Mouse (Mus musculus): ENCODE data around the gene St7.
A peak's percentile ranks its signal among the peaks of the same experiment; 100 is the strongest.
"Not testable (repeated sequence)": the region's sequence is repeated elsewhere in the genome, so short reads cannot be mapped to it uniquely, and the experiment has no call there.

St7 gene

DNA sequence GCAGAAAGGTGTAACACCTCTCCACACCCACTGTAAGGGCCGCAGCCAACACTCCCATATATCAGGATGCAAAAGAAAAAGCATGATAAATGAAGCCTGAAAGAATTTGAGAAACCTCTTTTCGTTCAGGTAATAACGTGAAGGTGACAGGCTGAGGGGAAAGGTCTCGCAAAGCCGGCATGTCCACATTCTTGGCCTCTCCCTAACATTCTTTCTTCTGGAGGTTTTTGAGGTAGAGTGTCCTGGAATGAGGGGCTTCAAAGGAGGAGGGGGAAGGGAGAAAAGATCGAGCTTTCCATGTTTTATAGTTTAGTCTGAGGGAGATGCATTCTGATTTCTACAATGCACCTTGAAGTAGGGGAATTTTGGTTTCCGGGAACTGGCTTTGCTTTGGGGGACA, at the start of gene St7:
Gene St7 (plus strand): TSS at position 287 of the 400 bp plus-strand sequence.
- DNase-seq: no peak

DNA sequence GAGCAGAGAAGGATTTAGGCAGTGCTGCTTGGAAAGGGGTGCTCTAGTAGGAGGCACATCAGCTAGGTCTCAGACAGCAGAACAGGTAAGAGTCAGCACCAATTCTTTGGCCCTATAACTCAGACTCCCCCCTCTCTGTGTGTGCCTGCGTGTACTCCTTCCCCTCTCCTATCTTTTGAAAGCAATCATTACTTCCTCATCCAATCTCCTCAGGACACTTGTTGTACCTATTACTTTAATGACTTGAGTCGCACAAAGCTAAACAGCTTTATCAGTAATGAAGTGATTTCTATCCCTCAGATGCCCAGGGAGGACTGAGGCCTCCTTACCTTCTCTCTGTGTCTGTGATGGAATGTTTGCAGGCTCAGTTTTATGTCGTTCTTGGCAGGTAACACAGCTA, 46.6 kb upstream of the St7 start:
- DNase-seq: no peak

DNA sequence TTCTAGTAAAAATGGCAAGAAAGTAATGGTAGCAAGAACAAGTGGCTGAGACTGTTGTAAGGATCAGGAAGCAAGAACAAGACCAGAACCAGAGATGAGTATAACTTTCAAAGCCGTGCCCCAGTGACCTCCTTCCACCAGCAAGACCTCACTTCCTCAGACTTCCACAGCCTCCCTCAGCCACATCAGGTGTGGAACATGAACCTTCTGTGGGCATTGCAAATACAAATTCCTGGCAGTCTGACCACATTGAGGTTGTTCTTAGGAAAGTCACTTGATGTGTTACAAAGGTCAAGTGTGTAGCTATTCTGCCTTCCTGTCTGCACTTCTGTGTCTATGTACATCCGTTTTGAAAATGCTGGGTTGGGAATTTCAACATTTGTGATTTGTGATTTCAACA, 40.6 kb upstream of the St7 start:
- DNase-seq: no peak

DNA sequence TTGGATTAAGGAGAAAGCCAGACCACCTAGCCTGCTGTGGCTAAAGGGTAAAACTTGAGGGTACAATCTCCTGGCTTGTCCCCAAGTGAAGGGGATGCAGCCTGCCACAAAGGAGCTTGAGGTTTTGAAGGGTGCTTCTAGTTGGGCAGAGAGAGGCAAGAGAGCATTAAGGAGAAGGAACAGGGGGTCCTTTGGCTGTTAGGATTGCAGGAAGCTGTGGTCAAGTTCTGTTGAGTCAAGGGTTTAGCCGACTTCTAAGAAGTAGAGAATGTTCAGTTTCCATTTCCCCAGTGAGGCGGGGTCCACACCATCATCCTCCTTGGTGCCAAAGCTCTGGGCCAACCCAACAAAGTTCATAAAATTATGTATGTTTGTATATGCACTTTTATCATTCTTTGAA, 37.7 kb upstream of the St7 start:
- no peak for DNase-seq

DNA sequence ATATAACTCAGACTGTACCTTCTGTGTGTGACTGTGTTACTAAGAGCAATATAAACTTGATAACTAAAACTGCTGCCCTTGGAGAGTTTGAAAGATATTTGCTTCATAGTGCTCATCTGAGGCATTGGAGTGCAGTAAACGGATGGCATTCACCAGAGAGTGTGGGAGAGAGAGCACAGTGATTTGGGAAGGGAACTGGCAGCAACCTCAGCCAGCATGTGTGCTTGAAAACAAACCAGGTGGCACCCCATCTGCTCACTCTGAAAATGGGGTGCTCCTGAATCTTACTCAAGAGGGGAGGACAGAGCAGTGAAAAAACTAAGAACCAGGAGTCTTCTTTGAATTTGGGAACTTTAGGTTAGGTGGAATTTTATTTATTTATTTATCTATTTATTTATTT, 35.4 kb upstream of the St7 start:
- DNase-seq: no peak

DNA sequence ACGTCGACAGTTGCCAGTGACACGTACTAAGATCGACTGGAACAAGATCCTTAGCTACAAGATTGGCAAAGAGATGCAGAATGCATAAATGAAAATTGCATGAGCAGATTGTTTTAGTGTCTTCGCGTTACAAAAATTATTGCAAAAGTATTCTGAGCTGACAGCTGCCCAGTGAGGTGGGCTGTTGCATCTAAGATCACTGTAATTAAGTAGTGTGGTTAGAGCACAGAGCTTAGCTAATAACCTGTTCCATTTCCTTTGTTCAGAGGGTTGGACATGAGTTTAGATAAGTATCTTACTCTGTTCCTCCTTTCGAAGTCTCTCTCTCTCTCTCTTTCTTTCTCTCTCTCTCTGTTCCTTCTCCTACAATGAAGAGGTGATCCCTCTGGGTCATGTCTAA, 27.4 kb upstream of the St7 start:
- no peak for DNase-seq

DNA sequence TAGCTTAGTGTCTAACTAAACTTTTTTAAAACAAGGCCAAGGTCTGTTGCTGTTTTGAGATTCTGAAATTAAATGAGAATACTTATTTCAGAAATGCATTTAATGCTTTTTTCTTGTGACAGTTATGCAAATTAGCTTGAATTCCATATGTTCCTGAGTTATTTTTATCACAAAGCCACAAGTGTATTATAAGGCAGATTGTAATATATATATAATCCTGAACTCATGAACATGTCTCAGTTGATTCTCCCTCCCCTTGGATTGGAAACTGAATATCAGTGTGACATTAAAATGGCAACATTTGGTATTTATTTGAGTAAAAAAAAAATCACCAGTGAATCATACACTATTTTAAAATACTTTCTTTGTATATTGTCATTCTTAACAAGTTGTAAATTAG, 26.7 kb upstream of the St7 start:
- no peak for DNase-seq

DNA sequence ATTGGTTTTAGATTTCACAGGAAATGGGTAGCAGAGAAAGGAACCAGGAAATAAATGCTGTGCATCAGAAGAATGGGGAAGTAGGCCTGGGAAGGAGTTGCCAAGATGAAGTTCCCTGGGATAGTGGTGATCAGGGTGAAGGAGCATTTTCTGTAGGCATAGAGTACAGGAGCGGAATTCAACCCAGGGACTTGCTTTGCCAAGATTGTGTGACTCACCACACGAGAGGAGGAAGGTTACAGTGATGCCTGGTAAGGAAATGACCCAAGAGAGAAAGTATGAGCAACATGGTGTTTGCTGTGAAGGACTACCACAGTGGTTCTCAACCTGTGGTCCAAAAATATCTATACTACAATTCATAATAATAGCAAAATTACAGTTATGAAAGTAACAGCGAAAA, 24.9 kb upstream of the St7 start:
- DNase-seq: no peak

DNA sequence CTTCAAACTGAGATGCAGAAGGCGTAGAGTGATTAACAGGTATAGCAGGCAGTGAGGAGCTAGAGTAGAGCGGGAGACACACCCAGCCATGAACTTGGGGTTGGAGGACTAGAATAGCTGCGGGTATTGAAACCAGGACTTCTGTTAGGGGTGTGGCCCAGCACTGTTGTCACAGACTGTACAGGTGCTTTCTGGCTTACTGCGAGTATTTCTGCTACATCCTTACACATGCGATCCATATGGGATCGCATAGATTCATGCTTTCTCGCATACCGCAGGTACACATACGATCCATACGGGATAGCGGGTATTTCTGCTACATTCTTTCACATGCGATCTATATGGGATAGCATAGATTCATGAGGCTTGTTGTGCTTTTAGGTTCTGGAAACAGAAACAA, 24.4 kb upstream of the St7 start:
- DNase-seq: no peak

DNA sequence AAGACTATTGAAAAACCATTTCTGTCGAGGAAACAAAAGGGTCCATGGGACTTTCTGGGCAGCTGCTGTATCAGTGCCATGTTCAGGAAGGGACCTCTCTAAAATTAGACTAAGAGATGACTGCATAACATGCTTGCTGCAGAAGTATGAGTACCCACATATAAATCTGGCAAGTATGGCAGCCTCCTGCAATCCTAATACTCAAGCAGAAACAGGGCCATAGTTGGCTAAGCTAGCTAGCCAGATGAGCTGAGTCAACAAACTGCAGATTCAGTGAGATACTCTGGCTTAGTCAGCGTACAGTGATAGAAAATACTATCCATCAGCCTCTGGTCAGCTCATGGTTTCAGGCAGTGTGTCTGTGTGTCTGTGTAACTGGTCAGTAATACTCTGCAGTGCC, 22.9 kb upstream of the St7 start:
- no peak for DNase-seq

DNA sequence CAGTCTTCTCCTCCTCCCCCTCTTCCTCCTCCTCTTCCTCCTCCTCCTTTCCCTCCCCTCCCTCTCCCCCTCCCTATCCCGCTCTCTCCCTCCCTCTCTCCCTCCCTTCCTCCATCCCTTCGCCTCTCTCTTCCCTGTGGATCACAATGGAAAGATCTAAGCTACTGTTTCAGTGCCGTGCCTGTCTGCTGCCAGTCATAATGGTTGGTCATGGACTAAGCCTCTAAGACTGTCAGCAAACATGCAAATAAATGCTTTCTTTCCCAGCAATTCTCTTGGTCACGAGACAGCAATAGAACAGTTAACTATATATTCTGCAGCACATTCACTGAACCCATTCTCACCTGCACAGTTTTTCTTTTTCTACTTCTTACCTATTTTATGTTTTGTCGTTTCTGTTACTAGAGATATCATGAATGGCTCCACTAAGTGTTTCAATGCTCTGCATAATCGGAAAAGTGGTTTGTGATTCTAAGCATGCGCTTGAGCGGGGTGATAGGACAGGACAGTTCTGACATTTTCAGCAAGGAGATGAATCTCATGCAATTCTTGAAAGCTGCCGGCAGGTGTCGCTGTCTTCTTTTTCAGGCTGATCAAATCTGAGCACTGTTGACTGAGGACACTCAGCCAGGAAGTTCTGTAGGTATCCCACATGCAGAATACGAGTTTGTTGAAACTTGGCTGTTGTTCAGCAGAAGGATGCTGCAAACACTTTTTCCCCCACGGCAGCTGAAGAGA, 17.5 kb upstream of the St7 start:
- DNase-seq: peak; percentile 70

DNA sequence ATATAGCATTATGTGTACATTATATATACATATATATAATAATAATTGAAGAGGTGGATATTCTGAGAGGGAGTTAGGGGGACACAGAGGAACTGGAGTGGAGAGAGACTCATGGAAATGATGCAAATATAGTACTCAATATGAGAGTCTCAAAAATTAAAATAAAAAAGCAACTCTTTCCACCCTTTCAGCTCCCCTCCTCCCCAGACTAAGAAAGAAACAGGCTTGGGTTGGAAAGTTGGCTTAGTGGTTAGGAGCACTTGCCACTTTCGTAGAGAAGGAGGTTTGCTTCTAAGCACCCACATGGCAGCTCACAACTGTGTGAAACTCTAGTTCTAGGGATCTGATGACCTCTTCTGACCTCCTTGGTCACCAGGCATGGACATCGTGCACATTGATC, 15.7 kb upstream of the St7 start:
- DNase-seq: no peak

DNA sequence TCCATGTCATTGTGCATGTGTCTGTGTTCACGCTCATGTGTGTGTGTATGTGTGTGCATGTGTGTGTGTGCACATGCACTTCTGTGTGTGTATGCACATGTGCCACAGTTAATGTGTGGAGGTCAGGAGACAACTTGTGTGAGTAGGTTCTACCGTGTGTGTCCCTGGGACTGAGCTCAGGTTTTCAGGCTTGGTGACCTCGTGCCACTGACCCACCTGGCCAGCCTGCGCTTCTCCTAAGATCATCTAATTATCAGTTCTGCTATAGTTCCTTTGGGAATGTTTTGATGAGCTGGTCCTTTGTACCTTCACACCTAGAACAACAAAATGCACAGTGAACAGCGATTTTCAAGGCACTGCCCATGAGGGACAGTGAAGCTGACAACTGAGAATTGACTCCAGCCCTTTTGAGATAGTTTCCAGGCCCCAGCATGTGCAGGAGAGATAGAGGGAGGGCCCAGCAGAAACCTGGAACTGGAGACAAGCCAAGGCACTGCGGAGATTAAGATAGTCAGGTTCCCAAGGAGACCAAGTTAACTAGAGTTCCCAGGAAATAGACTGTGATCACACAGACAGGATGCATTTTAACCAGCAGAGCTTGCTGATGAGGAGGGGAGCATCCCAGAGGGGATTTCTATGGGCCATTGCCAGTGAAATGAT, 12.3 kb upstream of the St7 start:
- DNase-seq: no peak

DNA sequence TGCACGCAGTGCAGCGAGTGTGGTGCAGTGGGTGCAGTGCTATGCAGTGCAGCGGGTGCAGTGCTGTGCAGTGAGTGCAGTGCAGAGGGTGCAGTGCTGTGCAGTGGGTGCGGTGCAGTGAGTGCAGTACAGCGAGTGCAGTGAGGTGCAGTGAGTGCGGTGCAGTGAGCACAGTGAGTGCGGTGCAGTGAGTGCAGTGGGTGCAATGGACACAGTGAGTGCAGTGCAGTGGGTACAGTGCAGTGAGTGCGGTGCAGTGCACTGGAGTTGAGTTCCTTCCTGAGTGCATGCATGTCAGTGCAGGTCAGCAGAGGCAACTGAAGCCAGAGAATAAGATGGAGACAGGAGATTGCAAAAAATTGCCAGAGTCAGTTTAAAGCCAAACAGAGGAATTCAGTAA, 10.9 kb upstream of the St7 start:
- no peak for DNase-seq

DNA sequence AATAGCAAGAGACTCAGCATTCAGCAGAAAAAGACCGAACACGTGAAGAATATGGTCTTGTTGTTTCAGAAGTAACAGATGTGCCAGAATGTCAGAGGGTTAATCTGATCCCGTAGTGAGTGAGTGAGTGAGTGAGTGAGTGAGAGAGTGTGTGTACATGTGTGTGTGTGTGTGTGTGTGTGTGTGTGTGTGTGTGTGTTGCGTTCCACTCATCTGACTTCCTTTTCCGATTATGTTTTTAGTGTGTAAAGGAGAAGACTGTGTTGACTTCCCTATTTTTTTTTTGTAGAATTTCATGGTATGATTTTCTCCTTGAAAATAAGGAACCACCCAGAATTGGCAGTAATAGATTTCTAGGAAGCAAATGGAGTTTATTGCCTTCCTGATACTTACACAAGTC, 4.1 kb upstream of the St7 start:
- DNase-seq: no peak

DNA sequence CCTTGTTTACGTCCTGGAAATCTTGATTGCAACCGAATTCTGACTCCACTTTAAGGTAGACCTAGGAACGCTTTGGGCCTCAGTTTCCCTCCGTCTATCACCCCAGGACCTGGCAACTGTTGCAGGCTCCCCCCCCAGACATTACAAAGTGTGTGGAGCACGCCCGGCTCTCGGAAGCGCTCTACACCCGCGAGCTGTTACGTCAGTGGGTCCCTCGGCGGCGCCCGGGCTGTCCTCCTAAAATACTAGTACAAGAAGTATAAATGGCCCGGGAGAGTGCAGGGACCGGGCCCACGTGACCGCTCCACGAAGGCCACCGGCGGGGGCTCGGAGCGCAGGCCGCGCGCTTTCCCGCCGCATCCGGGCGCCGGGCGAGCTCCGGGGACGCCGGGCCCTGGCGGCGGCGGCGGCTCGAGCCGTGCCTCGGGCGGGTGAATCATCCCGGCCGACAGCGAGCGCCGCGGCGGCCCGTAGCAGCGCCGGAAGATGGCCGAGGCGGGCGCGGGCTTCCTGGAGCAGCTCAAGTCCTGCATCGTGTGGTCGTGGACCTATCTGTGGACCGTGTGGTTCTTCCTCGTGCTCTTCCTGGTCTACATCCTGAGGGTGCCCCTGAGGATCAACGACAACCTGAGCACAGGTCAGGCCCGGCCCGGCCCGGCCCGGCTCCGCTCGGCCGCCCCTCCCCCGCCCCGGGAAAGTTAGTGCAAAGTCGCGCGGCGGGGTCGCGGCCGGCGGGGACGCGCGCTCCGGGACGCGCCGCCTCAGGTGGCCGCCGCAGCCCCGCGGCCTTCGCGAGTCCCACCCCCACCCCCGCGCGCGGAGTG, 1.2 kb downstream of the St7 start:
- DNase-seq: peak; percentile 67

DNA sequence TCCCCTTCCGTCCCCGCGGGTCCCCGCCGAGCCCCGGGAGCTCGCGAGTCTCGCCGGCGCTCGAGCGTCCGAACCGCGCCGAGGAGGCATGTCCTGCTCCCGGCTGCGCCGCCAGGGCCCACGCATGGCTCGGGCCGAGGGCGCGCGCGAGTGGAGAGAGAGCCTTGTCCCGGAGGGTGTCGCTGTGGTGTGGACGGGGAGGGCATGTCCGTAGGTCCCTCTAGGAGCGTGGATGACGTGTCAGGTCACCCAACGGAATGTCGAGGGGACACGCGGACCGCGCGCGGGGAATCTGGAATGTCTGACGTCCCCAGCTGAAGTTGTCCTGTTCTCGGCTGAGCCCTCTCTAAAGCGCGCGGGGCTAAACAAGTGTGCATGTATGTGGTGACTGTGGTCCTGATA, 1.8 kb downstream of the St7 start:
- DNase-seq: peak; percentile 76

DNA sequence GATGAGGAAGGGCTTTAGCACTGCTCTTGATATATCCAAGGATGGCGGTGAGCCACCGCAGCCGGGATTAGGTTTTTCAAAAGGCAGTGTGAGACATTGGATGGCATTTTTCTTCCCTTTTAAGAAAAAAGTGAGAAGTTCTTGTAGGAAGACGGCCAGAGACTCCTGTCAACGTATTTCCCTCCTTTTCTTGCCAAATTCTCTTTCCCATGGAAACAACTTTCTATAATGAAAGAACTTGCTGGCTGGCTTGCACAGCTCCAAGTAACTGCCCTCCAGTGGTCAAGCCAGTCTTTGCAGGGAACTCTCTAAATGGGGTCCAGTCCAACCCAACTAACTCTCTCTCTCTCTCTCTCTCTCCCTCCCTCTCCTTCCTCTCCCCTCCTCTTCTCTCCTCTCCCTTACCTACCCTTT, 3.6 kb downstream of the St7 start:
- peak; percentile 43 for DNase-seq

DNA sequence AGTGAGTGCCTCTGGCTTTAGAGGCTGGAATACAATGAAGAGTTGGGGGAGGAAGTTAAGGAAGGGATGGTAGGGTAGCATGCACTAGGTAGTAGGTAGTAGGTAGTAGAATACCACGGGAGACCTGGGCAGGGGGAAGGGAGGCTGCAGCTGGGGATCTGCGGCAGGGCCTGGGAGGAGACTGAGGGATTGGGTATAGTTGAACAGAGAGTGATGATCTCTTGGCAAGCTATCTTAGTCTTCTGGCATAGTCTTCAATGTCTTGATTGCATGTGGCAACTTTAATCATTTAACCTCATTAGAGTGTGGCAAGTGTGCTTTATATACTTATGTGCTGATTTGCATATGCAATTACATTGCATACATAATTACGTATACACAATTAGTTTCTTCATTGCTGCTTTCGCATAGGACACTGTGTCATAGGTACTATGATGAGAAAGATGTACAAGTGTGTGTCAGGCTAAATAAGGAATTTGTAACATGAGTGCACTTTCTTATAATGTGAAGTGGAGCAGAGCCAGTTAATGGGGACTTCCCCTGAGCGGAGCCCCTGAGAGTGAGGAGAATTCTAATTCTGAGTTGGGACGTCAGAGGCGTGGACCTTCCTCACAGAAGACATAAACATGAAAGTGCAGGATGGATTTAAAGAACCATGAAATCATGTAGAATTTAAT, 8.3 kb downstream of the St7 start:
- DNase-seq: no peak

DNA sequence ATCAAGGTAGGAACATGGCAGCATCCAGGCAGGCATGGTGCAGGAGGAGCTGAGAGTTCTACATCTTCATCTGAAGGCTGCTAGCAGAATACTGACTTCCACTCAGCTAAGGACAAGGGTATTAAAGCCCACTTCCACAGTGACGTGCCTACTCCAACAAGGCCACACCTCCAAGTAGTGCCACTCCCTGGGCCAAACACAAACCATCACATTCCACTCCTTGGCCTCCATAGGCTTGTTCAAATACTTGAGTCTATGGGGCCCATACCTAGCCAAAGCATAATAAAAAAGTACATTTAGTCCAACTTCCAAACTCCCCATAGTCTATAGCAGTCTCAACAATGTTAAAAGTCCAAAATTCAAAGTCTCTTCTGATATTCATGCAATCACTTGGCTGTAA, 11.3 kb downstream of the St7 start:
- DNase-seq: not testable (repeated sequence)

DNA sequence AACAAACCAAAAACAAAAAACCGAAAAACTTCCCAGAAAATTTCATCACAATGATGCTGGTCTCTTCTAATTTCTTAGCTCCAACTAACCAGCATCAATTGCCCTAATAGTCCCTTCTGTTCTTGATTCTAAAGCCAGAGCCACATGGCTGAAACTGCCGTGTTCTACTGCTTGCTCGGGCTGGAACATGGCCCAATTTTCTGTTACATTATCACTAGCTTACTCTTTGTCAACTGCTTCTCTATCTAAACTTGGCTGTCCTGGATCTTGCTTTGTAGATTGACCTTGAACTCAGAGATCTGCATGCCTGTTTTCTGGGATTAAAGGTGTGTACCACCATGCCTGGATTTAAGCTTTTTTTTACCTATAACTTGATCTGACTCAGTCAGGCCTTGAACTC, 13.2 kb downstream of the St7 start:
- DNase-seq: no peak

DNA sequence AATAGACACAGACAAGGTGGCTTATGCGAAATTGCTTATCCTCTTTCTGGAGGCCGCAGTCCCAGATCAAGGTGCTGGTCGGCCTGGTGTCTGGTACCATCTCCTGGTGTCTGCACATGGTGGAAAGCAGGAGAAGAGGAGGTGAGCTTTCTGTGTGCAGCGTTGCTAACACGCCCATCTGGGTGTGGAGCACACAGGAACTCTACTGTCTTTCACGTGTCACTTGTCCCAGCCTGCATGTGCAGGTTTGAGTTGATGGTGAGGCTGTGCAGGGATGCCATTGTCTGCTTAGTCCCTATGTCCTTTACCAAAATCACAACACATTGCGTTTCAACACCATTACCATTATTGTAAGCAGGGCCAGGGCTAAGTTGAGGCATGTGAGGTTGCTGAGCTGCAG, 26.2 kb downstream of the St7 start:
- DNase-seq: no peak

DNA sequence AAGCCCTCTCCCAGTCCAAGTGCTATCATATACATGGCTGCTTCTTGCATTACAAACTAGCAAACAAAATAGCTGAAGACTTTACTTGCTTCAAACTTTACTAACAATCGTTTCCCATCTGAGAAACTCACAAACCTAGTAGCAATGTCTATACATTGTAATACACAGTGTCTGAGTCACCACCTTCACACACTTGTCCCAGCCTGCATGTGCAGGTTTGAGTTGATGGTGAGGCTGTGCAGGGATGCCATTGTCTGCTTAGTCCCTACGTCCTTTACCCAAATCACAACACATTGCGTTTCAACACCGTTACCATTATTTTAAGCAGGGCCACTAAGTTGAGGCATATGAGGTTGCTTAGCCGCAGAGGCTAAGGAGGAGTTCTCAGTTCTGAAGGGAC, 26.7 kb downstream of the St7 start:
- no peak for DNase-seq

DNA sequence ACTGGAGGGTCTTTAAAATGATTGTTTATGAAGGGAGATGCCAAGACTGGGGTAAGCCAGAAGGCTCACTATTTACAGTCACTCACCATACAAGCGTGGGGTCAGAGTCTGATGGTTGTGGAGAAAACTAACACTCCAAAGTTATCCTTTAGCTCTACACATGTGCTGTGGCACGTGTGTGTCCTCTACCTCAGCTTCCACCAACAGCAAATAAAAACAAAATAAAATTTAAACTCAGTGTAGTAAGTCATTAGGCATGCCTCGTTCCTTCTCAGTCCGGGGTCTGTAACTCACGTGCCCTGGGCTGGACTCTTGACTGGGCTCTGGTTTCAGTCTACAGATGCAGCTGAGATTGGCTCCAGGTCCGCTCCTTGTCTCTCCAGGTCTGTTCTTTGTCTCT, 27.3 kb downstream of the St7 start:
- no peak for DNase-seq

Measured in thymus, postnatal 14 days (tissue).